Mouse (Mus musculus) thymus, postnatal 10 days (tissue): Measurements from ENCODE around the gene Magea4.

Experiments
- DNase-seq, 2 experiments: peaks; one replicate each; pipeline ENCODE4 v3.0.0; 2021; ENCODE audit warnings: low spot score in 2 of 2

Gene Magea4

DNA sequence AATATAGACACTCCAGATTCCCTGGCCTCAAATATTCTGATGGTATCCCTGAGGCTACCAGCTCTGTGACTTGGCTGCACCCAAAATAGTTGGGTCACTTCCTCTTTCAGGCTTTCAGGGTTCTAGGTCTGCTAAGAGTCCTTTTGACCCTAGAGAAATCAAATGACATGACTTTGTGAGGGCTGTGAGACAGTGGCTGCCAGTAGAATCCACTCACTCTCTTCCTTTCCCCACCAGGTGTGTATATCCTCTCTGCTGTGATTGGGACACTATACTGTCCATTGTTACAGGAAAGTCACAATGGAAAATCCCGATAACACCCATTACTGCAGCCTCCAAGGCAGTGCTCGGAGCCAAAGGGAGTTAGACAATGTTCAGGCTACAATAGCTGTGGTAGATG, at the start of gene Magea4:
TSS of gene Magea4 (plus strand) at position 301 of the 400 bp plus-strand sequence.
- DNase-seq, result no peak

DNA sequence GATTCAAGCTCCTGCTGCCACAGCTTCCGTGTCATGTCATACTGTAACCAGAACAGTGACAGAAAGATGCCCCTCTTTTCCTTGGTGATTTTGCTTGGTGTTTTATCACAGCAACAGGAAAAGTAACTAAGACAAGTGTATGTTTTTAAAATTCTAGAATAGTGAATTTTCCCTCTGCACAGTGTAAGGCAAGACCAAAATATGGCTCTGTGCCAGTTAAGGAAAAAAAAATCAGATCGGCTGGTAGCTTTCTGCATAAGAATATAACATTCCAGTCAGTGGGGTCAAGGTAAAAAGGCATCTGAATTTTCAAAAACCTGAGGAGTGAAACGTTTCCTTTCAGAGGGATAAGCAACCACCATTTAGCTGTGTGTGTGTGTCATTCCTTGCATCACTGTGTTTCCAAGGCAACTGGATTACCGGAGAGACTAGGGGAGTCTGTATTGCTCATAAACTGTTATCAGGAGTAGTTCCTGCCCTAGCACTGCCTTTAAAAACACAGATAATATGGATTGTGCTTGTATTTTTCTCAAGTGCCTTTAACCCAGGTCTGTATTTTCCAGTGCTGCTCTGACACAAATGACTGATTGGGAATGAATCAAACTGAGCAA, 18.8 kb upstream of the Magea4 start:
- no peak for DNase-seq

- no peak for DNase-seq
Measured at GRCm38 (mm10) chrX:72270637-72271036, 48.8 kb downstream of the Magea4 start.
